Mouse (Mus musculus) mesoderm, embryonic 11.5 days (tissue): ENCODE results near the gene Srms.

Source experiments
- DNase-seq: peaks from one replicate; pipeline ENCODE4 v3.0.0-alpha.2; 2012; ENCODE audit warnings: low read depth, low spot score

Gene Srms

DNA sequence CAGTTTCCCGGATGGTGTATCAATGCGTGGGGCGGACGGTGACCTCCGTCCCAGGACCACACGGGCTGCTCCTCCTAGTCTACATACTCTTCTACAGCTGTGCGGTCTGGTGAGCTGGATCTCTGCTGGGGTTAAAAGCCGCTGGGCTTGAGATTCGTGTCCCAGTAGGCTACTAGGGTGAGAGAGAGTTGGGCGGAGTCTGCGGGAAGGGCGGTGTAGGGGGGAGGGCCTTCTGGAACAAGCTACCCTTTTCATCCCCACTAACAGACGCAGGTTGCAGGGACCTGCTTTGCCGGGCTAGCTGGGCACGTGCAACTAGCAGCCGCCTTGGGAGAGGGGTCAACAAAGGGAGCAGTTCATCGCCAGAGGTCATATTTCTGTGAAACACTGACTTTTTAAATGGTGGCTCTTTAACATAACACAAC lies at the start of gene Srms:
Gene Srms, minus strand, starts transcription at position 165 of the 425 bp plus-strand sequence.
- DNase-seq, result peak; percentile 31

DNA sequence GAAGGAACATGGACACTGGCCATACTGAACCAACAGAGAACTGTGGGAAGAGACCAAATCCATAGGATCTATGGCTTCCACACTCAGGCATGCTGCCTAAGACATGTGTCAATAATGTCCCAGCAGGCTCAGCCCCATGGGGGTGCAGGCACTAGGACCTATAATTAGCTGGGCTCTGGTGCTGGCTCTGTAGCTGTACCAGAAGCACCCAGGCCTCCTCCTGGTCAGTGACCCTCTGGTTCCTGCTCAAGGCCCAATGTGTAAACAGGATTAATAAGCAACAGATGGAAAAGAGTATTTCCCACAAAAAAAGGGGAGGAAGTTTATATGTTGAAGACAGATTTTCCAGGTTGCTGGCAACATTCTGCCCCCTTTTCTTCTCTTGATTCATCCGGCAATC lies 40.3 kb upstream of the Srms start:
- DNase-seq, result no peak

DNA sequence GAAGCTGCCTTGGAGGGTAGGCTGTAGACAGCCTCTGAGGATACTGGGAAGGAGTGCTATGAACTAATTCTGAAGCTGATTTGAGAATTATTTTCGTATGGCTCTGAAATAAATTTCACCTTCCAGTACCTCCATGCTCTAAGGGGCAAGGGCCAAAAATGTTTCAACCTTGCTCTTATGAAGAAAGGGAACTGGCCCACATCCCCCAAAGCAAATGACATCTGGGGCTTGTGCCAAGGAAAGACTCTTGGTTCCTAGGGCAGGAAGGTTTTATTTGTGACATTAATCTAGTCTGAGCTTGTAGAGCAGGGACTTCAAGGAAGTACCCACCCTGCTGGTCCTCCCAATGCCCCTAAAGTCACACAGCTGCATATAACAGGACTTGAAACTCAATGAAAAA lies 38.9 kb upstream of the Srms start:
- no peak for DNase-seq

GRCm38 (mm10) chr2:181249217-181249616 lies 36.2 kb upstream of the Srms start:
- no peak for DNase-seq

GRCm38 (mm10) chr2:181245031-181245430 lies 32.0 kb upstream of the Srms start:
- DNase-seq, result no peak

- no peak for DNase-seq
These were observed 30.9 kb upstream of the Srms start for GRCm38 (mm10) chr2:181243706-181244394.

- DNase-seq, result no peak
These were observed 29.3 kb upstream of the Srms start for GRCm38 (mm10) chr2:181242314-181242665.

DNA sequence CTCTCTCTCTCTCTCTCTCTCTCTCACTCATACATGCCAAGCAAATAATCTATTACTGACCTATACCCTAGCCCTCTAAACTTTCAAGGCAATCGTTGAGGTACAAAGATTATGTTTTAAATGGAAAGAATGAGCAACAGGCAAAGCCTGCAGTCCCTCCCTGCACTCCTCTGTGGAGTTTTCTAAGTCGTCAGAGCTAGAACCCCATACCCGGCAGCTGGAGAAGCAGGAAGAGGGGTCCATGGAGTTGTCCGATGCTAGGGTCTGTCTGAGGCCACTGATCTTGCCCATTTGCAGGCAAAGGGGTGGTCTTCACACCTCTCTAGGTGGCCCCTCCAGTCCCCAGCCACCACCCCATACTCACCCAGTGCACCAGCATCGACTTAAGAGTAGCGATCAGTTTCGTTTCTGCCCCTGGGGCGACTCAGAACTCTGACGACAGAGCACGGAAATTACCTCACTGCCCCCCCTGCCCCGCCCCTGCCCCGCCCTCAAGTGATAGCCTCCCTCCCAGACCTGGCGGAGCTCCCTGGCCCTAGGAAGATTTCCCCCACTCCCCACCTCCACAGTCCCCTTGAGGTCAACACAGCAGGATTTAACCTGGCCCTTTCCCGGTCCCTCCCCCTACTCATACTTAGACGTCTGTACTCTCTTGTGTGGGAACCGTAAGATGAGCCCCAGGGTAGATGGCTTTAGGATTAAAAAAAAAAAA lies 28.8 kb upstream of the Srms start, which contains the start of gene Helz2:
Gene Helz2, minus strand, starts transcription at position 426 of the 712 bp plus-strand sequence.
- no peak for DNase-seq

DNA sequence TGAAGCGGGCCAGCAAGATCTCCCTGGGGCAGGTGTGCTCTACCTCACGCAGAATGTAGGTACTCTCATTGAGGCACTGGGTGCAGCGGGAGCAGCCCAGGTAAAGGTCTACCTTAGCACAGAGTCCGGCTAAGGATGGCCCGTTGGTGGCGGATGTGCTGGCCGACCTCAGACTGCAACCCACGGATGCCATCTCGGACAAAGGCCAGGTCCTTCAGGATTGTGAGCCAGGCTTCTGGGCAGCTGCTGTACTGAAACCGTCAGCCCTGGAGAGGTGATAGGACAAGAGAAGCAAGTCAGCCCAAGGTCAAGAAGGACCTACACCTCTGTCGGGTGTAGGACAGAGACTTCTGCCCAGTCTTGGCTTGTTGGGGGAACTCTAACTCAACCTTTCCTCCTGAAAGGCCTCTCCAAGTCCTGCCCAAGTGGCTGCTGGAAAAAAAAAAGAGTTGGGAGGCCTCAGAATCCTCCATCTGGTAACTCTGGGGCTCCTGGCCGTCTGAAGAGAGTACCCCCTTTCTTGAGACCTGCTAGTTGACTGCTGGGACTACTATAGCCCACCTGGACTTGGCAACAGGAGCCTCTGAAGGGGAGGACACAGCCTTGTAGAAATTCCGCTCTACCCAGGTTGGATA lies 27.9 kb upstream of the Srms start:
- DNase-seq, result no peak

- DNase-seq, result no peak
These were observed 26.3 kb upstream of the Srms start for GRCm38 (mm10) chr2:181239261-181239660.

GRCm38 (mm10) chr2:181238861-181239260 lies 25.9 kb upstream of the Srms start:
- DNase-seq, result no peak

DNA sequence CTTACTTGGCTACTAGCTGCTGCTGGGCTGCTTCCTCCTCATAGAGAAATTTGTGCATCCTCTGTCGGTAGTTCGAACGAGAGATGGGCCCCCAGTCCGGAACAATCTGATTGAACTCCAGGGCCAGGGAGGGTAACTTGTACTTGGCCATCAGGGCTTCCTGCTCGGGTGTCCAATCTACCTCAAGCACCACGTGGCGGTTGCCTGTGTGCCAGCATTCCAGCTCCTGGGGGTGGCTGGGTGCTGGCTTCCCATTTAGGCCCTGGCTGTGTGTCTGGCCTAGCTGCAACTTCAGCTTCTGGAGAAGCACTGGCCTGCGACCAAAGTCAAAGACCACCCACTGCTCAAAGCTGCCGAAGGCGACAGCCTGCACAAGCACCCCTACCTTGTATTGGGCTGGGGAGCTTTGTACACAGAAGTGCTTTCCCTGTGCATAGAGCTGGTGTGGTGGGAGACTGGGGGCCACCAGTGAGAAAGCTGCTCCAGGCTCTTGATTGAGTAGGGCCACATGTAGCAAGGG lies 25.2 kb upstream of the Srms start:
- no peak for DNase-seq

GRCm38 (mm10) chr2:181237251-181238014 lies 24.4 kb upstream of the Srms start:
- no peak for DNase-seq

DNA sequence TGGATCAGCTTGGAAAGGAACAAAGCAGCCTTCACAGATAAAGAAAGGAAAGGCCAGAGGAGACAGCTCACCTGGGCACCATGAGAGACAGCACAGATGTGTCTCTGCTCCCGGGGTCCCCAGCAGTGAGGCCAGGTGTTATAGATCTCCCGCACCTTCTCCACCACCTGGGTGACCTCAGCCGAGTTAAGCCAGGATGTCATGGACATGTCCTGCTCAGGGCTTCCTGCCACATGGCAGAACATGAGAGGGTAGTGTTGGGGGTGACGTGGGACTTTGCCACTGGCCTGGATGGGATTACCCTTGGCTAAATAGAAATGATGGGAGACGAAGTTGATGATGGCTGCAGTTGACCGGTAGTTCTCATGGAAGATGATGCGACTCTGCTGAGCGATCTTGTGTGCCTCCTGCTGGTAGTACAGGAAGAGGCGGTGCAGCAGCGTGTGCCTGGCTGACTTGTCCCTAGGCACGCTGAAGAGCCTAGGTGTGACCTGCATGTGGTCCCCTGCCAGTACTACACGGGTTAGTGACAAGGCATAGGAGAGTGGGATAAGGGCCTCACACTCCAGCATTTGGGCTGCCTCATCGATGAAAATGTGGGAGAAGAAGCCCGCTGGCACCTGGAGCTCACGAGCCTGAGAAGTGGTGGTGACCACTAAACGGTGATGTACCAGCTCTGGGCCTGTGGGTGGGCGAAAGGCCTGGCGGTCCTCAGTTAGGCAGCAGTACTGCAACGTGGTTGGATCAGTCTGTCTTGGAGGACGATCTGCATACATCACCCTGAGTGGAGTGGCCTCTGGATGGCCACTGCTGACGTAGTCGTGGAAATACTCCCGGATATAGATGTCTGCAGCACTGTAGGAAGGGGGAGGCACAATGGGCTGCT lies 22.9 kb upstream of the Srms start:
- no peak for DNase-seq

DNA sequence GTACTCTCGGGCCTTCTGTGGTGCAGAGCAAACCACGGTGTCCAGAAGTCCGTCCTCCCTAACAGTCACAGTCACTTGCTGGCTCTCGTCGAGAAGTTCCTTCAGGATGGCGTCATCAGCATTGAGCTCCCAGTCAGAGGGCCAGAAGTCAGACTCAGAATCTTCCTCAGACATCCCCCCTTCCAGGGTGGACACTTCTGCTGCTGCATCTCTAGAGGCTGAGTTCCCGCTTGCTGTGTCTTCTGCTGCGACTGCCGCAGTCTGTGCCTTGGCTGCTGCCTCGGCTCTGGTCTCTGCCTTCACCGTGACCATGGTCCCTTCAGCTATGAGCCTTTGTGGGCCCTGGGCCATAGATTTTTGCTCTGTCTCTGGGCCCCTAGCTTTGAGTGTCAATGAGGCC lies 21.7 kb upstream of the Srms start:
- no peak for DNase-seq

GRCm38 (mm10) chr2:181233443-181233842 lies 20.5 kb upstream of the Srms start:
- DNase-seq, result no peak

- no peak for DNase-seq
These were observed 18.2 kb upstream of the Srms start for GRCm38 (mm10) chr2:181231171-181231570.

GRCm38 (mm10) chr2:181228335-181228734 lies 15.3 kb upstream of the Srms start:
- DNase-seq, result no peak

DNA sequence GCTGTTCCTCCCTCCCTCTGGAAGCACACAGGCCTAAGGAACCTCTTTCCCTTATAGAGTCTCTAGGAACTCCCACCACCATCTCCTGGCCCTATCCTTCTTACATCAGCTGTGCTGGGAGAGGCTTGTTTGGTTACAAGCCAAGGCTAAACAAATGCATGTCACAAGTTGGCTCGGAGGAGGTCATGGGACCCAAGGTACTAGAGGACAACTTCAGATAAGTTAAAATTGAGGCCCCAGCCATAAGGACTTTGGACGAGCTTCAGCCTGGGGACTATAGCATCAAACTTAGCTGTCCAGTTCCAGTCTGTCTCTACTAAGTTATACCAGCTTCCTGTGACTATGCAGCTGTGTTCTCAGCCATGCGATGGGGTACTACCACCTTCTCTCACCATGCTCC lies 14.1 kb upstream of the Srms start:
- DNase-seq, result no peak

DNA sequence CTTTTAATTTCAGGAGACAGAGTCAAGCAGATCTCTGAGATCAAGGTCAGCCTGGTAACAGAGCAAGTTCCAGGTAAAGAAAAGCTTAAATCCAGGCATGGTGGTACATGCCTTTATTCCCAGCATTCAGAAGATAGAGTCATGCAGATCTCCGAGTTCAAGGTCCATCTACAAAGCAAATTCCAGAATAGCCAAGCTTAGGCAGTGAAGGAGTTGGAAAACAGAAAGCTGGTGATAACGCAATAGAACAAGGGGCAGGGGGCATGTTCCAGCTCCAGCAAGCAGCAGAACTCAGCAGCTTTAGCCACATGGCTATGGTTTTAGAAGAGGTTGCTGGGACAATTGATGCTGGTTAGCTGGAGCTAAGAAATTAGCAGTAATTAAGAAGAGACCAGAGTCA lies 12.0 kb upstream of the Srms start:
- DNase-seq, result no peak

- no peak for DNase-seq
These were observed 7.4 kb upstream of the Srms start for GRCm38 (mm10) chr2:181220361-181220760.
